Mouse (Mus musculus): Measurements from ENCODE around the gene Lrp1.
A peak's percentile ranks its signal among the peaks of the same experiment; 100 is the strongest.

Gene Lrp1

GRCm38 (mm10) chr10:127520714-127521357, 100.1 kb downstream of the Lrp1 start:
- DNase-seq (ENCODE audit: low spot score) = no peak

- DNase-seq (ENCODE audit: low spot score) = no peak
These were observed 100.8 kb downstream of the Lrp1 start for GRCm38 (mm10) chr10:127519903-127520713.

DNA sequence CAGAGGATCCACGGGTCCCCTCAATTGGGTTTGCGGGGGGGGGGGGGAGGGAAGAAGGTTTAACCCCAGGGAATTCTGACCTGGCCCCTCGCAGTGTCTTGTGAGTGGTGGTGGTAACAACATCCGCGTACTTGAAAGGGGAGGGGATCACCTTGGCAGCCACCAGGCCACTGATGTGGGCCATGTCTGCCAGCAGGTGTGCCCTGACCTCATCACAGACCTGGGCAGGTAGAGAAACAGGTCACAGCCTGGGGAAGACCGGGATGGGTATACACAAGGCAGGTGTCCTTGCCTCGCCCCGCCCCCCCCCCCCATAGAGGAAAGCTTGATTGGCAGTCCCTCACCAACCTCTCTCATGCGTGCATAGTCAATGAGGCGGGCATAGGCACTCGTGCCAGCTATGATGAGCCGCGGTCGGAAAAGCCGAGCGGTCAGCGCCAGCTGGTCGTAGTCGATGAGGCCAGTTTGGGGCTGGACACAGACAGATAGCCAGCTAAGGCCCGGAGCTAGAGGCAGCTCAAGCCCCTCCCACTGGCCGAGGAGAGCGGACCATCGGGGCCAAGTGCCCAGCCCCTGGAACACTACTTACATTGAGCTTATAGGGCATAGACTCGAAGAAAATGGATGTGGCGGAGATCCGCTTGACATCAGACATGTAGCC, 101.8 kb downstream of the Lrp1 start:
- DNase-seq (ENCODE audit: low spot score) = no peak

DNA sequence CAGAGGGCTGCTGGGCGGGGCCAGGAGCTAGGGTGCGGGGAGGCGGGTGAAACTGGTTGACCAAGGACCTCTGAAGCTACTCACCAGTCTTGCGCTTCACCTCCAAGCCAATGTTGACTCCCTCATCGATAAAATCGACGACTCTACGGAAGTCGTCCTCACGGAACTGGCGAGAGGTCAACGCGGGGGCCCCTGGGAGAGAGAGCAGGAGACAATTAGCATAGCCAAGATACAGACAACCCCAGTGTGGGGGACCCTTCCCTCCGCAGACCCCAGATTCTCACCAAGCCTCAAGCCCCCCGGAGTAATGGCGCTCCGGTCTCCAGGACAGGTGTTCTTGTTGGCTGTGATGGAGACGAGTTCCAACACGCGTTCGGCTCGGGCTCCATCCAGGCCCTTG, 103.0 kb downstream of the Lrp1 start:
- no peak for DNase-seq (ENCODE audit: low spot score)

DNA sequence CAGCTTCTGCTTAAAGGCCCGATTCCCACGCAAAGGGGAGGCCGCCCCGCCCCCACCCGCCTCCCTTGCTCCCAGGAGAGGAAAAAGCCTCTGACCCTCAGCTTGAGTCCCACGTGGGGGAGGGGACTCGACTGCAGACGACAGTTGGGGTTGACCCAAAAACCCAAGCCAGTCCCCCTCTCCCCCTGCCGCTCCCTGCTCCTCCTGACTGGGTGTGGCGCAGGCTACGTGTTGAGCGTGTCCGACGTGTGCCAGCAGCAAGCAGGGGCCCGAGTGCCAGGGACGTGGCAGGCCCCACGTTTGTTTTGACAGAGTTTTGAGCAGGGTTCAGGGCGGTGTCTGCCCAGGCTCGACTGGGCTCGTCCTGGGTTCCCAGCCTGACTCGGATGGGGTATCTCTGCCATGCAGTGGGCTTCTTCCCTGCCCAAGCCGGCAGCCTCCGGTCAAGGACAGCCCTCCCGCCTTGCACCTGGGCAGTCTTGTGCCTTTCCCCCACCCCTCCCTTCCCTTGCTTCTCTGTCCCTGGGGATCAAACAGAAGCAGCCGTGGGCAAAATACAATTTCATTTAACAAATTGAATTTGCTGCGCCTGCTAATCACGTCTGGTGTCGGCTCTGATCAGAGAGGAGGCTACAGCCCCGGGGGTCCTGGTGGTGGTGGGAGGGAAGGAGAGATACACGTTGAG, 104.2 kb downstream of the Lrp1 start:
- DNase-seq (ENCODE audit: low spot score) = no peak

DNA sequence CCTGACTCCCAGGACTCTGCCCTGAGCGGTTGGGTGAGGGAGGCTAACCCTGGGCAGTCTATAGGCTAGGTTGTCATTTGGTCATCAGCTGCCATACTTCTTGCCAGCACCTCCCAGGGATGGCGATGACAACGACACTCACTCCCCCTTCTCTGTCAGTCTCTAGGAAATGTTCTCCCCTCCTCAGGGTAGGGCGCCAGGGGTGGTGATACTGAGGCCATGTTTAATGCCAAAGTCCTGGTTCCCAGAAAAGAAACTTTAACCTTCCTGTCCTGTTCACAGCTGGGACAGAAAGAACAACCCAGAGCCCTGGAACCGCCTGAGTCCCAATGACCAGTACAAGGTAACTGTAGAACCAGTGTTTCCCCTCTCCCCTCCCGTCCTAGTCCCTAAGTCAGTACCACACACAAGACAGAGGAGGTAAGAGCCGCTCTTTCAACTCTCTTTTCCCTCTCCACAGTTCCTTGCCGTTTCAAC, 104.9 kb downstream of the Lrp1 start:
- DNase-seq (ENCODE audit: low spot score) = no peak

GRCm38 (mm10) chr10:127515271-127515982, 105.5 kb downstream of the Lrp1 start:
- no peak for DNase-seq (ENCODE audit: low spot score)

GRCm38 (mm10) chr10:127514764-127515163, 106.2 kb downstream of the Lrp1 start, which contains the start of gene Ndufa4l2:
Ndufa4l2 (plus strand) TSS chr10:127514967.
- DNase-seq (ENCODE audit: low spot score) = no peak

GRCm38 (mm10) chr10:127514111-127514698, 106.7 kb downstream of the Lrp1 start:
- no peak for DNase-seq (ENCODE audit: low spot score)

DNA sequence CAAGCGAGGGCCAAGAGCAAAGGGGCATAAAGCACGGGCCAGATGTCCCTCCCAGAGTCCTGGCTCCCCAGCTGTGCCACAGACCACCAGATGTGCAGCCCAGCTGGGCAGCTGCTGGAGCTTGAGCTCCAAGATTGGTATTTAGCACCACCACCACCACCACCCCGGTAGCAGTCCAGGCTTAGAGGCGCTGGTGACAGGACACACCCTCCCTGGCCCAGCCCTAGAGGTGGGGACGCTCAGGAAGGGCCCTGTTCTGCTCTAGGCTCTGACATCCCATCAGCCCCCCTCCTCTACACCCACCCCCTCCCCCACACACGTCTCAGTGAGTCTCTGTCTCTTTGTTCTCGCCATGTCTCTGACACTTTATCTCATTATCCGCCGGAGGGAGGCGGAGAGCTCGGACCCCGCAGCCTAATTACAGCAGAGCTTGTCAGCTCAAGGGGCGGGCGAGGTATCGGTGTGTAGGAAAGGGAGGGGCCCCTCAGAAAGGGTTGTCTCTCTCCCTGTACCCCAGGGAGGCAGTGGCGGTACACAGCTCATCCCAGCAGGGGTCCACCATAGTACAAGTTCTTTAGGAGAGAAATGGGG, 107.4 kb downstream of the Lrp1 start:
- no peak for DNase-seq (ENCODE audit: low spot score)

GRCm38 (mm10) chr10:127512813-127513212, 108.1 kb downstream of the Lrp1 start:
- DNase-seq (ENCODE audit: low spot score) = peak; percentile 90

DNA sequence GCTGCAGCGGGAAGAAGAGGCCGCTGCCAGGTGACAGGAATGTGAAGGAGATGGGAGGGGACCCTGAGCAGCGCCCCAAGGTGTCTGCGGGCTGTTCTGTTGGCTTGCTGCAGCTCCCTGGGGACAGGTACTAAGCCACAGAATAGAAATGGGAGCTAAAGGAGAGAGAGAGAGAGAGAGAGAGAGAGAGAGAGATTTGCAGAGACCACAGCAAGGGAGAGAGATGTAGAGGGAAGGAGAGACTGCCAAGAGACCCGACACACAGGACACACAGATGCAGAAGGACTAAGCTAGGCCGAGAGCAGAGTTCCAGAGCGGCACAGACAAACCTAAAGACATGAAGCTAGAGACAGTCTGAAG, 108.7 kb downstream of the Lrp1 start:
- DNase-seq (ENCODE audit: low spot score) = no peak

DNA sequence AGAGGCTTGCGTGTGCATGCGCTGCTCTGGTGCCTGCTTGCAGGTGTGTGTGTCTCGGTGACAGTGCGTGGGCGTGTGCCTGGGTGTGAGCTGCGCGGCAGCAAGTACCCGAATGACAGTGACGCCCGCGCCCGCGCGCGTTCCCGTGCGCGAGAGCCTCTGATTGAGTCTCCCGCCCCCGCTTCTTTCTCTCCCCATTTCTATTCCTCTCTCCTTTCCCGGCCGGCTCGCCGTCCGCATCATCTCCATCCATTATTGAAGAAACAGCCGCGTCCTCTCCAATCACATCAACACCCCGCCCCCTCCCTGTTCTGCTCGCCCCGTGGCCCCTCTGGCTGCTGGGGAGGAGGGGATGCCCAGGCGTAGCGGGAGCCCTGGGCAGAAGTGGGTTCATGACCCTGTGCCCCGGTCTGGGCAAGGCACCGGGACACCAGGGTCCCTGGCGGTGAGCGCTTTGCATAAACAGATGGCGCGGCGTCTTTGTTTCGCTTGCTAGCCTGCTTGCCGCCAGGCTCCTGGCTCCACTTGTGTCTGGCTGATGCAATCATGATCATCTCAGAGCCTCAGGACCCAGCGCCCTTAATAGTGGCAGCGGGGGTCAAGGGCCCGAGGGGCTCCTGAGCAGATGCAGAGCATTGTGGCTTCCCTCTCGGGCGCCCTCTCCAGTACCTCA, 109.2 kb downstream of the Lrp1 start:
- DNase-seq (ENCODE audit: low spot score) = no peak

DNA sequence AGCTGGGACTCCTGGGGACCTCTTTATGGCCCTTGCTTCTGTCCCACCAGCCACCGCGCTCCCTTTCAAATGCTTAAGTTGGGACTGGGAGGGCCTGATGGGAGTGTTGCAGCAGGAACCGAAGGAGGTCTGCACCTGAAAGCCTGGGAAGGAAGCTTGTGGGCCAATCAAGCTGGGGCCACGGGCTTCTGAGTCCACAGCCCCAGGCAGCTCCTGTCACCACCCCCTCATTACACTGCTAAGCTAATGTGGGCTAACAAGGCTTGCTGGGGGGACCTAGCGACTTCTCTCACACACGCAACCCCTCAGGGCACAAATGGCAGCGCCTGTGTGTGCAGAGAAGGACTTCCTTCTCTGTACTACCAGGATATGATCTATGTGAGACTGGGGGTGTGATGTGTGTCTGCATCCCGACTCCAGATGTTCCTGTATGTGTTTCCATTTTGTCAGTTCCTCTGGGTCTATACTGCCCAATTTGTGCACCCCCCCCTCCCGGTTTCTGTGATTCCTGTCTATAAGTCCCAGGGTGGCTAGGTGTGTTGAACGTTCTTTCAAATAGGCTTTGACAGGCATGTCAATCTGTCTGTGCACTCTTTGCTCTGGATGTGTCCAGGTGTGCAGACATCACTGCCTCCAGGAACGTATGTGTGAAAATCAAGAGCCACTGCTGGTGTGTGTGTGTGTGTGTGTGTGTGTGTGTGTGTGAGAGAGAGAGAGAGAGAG, 109.9 kb downstream of the Lrp1 start:
- no peak for DNase-seq (ENCODE audit: low spot score)

DNA sequence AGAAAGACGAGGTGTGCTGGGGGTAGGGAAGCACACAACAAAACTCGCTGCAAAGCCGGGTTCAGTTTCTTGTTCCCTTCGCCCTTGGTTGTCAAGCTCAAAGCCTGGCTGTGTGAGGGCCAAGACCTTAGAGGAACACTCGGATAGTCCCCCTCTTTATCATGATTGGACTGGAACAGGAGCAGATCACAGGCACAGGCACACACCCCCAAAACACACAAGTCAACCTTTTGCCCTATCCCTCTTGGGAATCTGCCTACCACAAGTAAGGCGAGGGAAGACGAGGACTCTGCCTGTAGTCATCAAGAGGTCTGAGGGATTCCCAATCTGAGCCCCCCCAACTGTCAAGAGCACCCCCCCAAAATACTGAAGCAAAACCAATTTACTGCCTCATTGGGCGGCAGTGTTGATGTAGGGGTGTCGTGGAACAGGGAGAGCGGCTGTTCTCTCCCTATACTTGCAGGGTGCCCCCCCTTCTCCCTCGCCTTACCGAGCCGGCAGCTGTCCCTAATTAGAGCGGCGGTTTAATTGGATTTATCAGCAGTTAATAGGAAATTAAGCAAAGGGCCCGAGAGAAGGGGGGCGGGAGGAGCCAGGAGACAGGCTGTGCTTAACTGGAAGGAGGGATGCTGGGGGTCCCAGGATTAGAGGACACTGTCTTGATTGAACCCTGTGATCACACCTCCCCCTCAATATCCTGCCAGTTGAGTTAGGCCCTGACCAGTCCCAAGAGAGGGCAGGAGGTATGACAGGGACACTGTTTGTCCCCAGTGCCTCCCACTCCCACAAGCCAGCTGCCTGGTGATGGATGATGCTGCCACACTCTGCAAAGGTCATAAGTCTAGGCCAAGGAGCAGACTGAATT, 110.9 kb downstream of the Lrp1 start:
- no peak for DNase-seq (ENCODE audit: low spot score)

DNA sequence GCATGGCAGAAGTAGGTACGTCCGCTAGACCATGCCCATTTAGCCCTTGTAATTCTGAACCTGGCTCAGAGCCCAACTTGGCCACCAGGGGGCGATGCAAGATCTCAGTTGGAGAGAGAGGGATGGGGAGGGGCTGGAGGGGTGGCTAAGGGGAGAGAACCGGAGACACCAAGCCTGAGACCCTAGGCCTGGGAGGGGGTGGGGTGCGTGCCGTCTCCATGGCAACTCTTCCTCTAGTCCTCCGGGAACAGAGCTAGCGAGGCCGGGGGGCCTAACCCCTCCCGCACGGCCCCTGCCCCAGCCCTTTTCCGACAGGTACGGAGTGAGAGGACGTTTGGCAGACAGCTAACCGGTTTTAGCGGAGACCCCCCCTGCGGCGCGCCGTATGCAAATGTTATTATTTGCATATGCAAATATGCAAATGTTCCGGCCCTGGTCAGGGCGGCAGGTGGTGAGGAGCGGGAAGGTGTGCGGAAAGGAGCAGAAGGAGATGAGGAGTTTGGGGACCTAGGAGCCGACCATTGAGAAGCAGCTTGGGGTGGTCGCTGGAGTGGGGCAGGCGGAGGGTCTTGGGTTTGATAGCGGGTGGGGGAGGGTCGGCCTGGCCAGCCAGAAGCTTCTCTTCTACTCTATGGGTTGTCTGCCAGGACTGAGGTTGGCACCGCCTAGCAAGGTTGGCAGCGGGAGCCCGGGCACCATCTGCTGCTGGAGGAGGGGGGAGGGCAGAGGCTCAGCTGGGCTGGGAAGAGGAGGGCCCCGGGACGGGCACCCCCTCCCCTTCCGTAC, 111.7 kb downstream of the Lrp1 start:
- DNase-seq (ENCODE audit: low spot score) = peak; percentile 73

- DNase-seq (ENCODE audit: low spot score) = peak; percentile 56
These were observed 112.7 kb downstream of the Lrp1 start for GRCm38 (mm10) chr10:127508239-127508638.

Measured in spleen, adult 12 weeks (tissue).